ENCODE assay signal across 20 mouse cellular contexts in the genomic region with DNA sequence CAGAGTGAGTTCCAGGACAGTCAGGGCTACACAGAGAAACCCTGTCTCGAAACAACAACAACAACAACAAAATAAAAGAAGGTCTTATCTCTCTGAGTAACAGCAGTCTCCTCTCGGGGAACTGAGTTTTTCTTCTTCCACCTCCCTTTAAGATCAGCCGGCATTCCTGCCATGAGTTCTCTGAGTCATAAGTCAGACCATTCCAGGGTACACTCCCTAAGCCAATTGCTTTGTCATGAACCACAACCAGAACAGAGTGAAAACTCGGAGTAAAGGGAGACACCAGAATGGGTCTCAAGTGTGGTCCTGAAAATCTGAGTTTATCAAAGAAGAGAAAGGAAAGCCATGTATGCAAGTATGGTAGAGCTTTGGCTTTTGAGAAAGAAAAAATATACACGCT.
"Had no signal": no experiment of that assay in that cellular context is flagged by ENCODE, and none has a peak within 500 bp of the region (broad histone marks: within the 10 kb centered on the region; RNA-seq: fewer than 3 reads in every experiment).

No protein-coding gene starts in this region.

- H3K27me3 ChIP-seq: limb, embryonic 12.5 days; limb, embryonic 15.5 days; midbrain, embryonic 13.5 days; neural tube, embryonic 12.5 days; neural tube, embryonic 15.5 days had no signal

- DNase-seq: kidney, adult 9 months; kidney, postnatal 14 days; kidney, postnatal 4 days; left cerebral cortex, postnatal 4 days; liver, postnatal 0 days; lung, embryonic 14.5 days; lung, postnatal 10 days; lung, postnatal 36 days; retina, postnatal 1 day; right cerebral cortex, postnatal 25 days; thymus, adult 18-20 months; thymus, postnatal 4 days had no signal

- H3K4me3 ChIP-seq: limb, embryonic 12.5 days; limb, embryonic 15.5 days; megakaryocyte, embryonic 14.5 days; midbrain, embryonic 10.5 days; midbrain, embryonic 13.5 days; neural tube, embryonic 12.5 days; neural tube, embryonic 15.5 days had no signal

- H3K36me3 ChIP-seq: limb, embryonic 12.5 days; limb, embryonic 15.5 days; midbrain, embryonic 10.5 days; midbrain, embryonic 13.5 days; neural tube, embryonic 12.5 days; neural tube, embryonic 15.5 days had no signal

- H3K4me2 ChIP-seq: limb, embryonic 12.5 days; limb, embryonic 15.5 days; liver, embryonic 11.5 days; lung, embryonic 14.5 days; midbrain, embryonic 13.5 days; neural tube, embryonic 12.5 days; neural tube, embryonic 15.5 days had no signal
